Mouse (Mus musculus) adrenal gland, postnatal 4 days (tissue): ENCODE data around the gene Kctd2. TPM values are rescaled to one million over a fixed set of nuclear protein-coding genes. Genes with fewer than 3 reads are reported as not detected.
A peak's percentile ranks its signal among the peaks of the same experiment; 100 is the strongest.

Source experiments
- DNase-seq, 2 experiments: peaks; one replicate each; pipeline ENCODE4 v3.0.0; 2021 to 2022; ENCODE audit warnings: low spot score in 2 of 2, mixed read lengths in 2 of 2
- total RNA-seq, 2 experiments: library from RNA; stranded (reverse); gene quantifications; 2 replicates each; pipeline ENCODE4 v1.2.3; 2021

Kctd2 gene
- total RNA-seq, 2 experiments from 2014 or later, result 56.7 to 61.6 TPM

- no peak for DNase-seq
Observed at GRCm38 (mm10) chr11:115400126-115400525, 19.8 kb upstream of the Kctd2 start.

GRCm38 (mm10) chr11:115400630-115401391, 19.1 kb upstream of the Kctd2 start:
- DNase-seq, result no peak

GRCm38 (mm10) chr11:115403338-115404124, 16.4 kb upstream of the Kctd2 start, which contains the start of gene Mrpl58:
Gene Mrpl58, plus strand, starts transcription at chr11:115403752.
- peak; percentile 63 to 75 for DNase-seq

- DNase-seq, result no peak
Observed at GRCm38 (mm10) chr11:115405723-115406122, 14.2 kb upstream of the Kctd2 start.

- no peak for DNase-seq
Observed at GRCm38 (mm10) chr11:115406858-115407401, 13.0 kb upstream of the Kctd2 start.

GRCm38 (mm10) chr11:115408266-115408920, 11.5 kb upstream of the Kctd2 start:
- DNase-seq, result no peak

- no peak for DNase-seq
Observed at GRCm38 (mm10) chr11:115409556-115409955, 10.4 kb upstream of the Kctd2 start.

- DNase-seq, result peak; percentile 25 to 27
Observed at GRCm38 (mm10) chr11:115420336-115421190, 635 bp downstream of the Kctd2 start.

- no peak for DNase-seq
Observed at GRCm38 (mm10) chr11:115421328-115421727, 1.4 kb downstream of the Kctd2 start.

GRCm38 (mm10) chr11:115421972-115422371, 2.0 kb downstream of the Kctd2 start:
- no peak for DNase-seq

- DNase-seq, result no peak
Observed at GRCm38 (mm10) chr11:115423091-115423490, 3.2 kb downstream of the Kctd2 start.

- no peak for DNase-seq
Observed at GRCm38 (mm10) chr11:115424666-115425065, 4.7 kb downstream of the Kctd2 start.

- no peak for DNase-seq
Observed at GRCm38 (mm10) chr11:115425671-115426070, 5.7 kb downstream of the Kctd2 start.

- peak in 1 of 2 experiments; percentile 49 for DNase-seq
Observed at GRCm38 (mm10) chr11:115427482-115428331, 7.8 kb downstream of the Kctd2 start.

GRCm38 (mm10) chr11:115429307-115429706, 9.4 kb downstream of the Kctd2 start:
- DNase-seq, result no peak

- no peak for DNase-seq
Observed at GRCm38 (mm10) chr11:115430561-115430960, 10.6 kb downstream of the Kctd2 start.

GRCm38 (mm10) chr11:115432814-115433213, 12.9 kb downstream of the Kctd2 start:
- DNase-seq, result no peak

GRCm38 (mm10) chr11:115433342-115433741, 13.4 kb downstream of the Kctd2 start:
- DNase-seq, result no peak

GRCm38 (mm10) chr11:115435596-115436337, 15.8 kb downstream of the Kctd2 start:
- DNase-seq, result no peak
